Mouse (Mus musculus) embryo, embryonic 10 days (tissue): ENCODE measurements at regions not wholly inside any gene's neighbourhood (a gene's known extent, or its start where the extent isn't known, plus 50 kb on each side); places are given as distances from the start of the nearest gene placed in this dataset.
"Not testable (repeated sequence)": the region's sequence is repeated elsewhere in the genome, so short reads cannot be mapped to it uniquely, and the experiment has no call there.

Experiments used
- DNase-seq: peaks from one replicate; pipeline ENCODE4 v3.0.0-alpha.2; 2015; ENCODE audit warnings: low spot score

DNA sequence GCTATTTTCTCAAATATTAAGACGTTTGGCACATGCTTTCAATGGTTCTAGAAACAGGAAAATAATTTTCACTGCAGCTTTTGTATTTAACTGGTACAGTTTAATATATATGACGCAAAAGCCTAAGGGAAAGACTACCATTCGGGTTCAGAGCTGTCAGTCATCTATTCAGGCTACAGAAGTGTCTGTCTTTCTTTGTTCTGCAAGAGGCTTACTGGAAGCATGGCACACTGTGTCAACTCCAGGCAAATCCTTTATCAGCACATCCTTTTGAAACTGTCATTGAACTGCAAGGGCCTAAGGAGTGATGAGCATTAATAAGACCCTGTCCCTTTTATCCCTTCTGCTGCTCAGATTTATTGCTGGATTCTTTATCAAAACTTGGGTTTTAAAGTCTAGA lies 303.8 kb upstream of the Gm5152 start:
- DNase-seq: not testable (repeated sequence)

- DNase-seq: no peak
Measured at GRCm38 (mm10) chr5:10562321-10562720, 316.0 kb upstream of the Gm5152 start.

GRCm38 (mm10) chr5:10592392-10592791 lies 346.1 kb upstream of the Gm5152 start:
- peak; percentile 5 for DNase-seq

DNA sequence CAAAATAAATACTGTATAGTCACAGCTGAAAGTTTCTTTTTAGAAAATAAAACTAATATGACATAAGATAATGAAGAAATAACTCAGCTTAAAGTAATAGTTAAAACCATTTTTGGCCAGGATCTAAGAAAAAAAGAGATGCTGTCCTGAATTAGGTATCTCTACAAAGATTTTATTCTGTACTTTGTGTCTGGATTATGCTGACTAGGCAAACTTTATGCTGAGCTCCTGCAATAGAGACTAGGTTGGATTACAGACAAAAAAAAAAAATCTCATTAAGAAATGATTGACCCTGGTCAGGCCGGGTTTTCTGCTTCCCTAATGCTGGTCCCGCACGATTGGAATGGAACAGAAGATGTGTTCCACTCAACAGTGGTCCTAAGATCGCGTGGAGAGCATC lies 346.8 kb upstream of the Gm8871 start:
- no peak for DNase-seq

GRCm38 (mm10) chr5:10633176-10633575 lies 314.4 kb upstream of the Gm8871 start:
- DNase-seq: peak; percentile 6

DNA sequence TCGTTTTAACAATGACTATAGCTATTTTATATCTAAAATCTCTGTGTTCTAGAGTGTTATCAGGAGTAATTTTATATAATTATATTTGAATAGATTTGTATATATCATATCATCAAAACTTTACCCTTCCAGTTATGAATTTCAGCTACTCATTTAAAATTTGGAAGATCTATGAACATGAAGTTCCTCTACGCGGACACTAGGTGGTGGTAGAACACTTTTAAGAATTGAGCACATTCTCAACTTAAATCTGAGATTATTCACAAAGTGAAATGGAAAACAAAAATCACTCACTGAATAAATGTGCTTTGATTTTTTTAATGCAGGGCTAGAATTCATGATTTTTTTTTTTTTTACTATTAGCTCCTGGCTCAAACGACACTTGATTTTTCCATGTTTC lies 299.5 kb upstream of the Gm8871 start:
- peak; percentile 46 for DNase-seq

GRCm38 (mm10) chr5:10663301-10663700 lies 284.3 kb upstream of the Gm8871 start:
- no peak for DNase-seq

DNA sequence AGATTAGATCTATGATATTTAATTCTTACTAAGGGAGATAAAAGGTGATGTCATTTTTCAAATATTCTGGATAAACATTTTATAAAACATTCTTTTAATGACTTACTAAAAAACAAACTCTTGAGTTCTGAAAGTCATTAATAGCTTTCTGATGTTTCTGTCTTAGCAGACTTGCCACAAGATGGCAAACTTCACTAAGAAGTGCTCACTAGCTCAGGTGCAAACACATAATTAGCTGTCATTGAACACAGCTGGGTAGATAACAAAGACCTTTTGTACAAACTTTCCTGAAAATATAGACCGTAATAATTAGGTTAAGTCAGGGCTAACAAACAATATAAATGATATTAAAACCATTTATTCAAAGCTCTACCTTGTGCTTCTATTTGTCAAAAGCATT lies 273.4 kb upstream of the Gm8871 start:
- DNase-seq: peak; percentile 13

DNA sequence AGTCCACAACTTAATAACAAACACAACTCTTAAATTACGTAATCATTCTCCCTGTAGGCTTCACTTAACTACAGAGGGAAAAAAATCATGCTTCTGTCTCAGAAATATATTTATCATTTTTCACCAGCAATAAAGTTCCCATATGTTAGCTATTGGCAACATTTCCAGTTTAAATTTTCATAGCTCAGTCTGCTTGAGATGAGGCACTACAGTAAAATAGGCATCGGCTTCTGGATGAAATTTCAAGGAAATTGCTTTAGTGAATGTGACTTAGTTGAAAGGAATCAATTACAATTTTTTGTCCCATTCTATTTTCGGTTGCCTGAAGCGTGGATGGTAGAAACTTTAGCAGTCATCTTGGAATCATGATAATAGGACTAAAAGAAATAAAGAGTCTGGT lies 262.1 kb upstream of the Gm8871 start:
- DNase-seq: no peak

DNA sequence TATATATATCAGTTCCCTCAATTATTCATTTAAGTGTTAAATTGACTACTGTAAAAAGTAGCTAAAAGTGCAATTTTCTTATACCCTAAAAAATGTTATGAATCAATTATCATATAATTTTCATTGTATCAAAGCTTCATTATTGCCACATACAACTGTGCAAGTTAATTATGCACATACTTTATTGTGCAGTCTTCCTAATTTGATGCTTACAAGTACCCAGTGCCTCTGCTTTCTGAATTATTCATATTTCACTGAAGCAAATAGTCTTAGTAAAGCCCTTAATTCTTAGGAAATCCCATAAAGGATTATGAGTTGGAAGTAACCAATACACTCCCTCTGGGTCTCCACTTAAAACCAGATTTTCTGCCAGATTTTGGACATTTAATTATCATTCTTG lies 220.5 kb upstream of the Gm8871 start:
- no peak for DNase-seq

- DNase-seq: peak; percentile 7
Measured at GRCm38 (mm10) chr5:10749546-10749945, 198.1 kb upstream of the Gm8871 start.

DNA sequence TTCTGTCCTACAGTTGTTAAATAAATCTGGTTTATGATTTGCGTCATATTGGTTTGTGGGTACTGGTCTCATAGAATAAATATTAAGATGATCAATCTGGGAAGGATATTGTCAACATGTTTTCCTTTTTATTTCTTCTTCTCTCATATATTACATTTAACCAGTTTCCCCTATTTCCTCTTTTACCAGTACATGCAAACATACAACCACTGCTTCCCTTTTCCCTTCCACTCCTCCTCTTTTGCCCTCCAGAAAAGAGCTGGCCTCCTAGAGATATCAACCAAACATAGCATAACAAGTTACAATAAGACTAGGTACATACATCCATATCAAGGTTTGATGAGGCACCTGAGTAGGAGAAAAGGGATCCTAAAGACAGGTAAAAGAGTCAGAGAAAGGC lies 180.1 kb upstream of the Gm8871 start:
- no peak for DNase-seq
